Mouse (Mus musculus): ENCODE data around the gene Olfr1392. TPM values are rescaled to one million over a fixed set of nuclear protein-coding genes. Genes with fewer than 3 reads are reported as not detected.

The Olfr1392 gene
- polyA plus RNA-seq, 2 experiments = 0.01 TPM; not detected in 1

DNA sequence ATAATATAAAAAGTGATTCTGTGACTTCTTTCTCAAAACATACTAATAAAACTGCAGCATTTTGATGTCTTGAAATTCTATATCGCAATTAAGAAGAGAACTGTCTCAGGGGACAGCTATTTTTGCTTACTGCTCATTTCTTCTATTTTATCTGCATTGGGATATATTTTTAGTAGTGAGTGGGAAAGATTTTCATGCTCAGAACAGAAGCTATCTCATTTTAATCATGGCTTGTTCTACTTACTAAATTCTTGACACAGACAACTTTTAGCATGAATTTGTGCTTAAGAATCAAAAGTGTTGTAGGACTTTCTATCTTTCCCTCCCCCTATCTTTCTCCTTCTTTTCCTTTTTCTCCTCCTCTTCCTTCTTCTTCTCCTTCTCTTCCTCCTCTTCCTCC lies 44.6 kb downstream of the Olfr1392 start:
- H3K9me3 ChIP-seq (ENCODE audit: control insufficient read depth, low read length) = no peaks in the 10 kb centered on the region
- H3K9ac ChIP-seq (replicated peaks) = no peak overlapping the region
- no peaks in the 10 kb centered on the region for H3K36me3 ChIP-seq (replicated peaks; ENCODE audit: control insufficient read depth, insufficient read depth, low read depth)
- no peaks in the 10 kb centered on the region for H3K27me3 ChIP-seq (ENCODE audit: control insufficient read depth, insufficient read depth, low read length)
- H3K27ac ChIP-seq = no peak overlapping the region
- ATAC-seq (ENCODE audit: insufficient read depth) = no peak
- no peak for DNase-seq (ENCODE audit: low read depth in 3 of 3, low spot score in 3 of 3)
- no peak for TF ChIP-seq EP300 (IDR thresholded peaks at IDR 0.05; ENCODE audit: low read depth)
- TF ChIP-seq CTCF (IDR thresholded peaks at IDR 0.05; ENCODE audit: low read depth) = no peak
- H3K4me3 ChIP-seq (ENCODE audit: insufficient read depth in 1 of 2, low read depth in 2 of 2, low read length in 2 of 2) = no peak overlapping the region
- 53% methylated on average over 1 of the region's 1 CpGs for WGBS (ENCODE audit: insufficient replicate concordance)
- no peaks in the 10 kb centered on the region for H3K4me1 ChIP-seq (replicated peaks; ENCODE audit: control insufficient read depth in 2 of 2, insufficient read depth in 2 of 2, low read length in 1 of 2)
- H3K4me2 ChIP-seq (ENCODE audit: low read depth) = no peak overlapping the region

DNA sequence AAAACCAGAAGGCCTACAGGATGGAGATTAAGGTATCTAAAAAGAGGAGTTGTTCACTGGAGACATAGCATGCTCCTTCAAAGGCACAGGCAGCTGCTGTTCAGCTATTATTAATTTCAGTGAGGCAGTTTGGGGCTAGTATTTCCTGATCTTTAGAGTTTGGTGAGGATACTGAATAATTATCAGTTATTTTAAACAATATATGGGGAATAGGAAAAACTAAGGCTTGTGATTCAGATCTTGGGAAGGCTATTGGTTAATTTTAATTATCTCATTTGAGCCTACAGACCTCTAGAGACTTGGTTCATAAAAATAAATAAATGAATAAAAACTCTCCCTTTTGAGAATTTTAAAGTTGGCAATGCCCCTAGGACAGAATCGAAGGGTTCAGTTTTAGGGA lies 49.8 kb downstream of the Olfr1392 start, which contains the start of gene Olfr1390:
Olfr1390 (plus strand) TSS at position 301 of the 400 bp plus-strand sequence.
- Histone ChIP-seq H3K4me3 (ENCODE audit: insufficient read depth in 1 of 2, low read depth in 2 of 2, low read length in 2 of 2) (no peak within 1 kb of the TSS), H3K9me3 (ENCODE audit: control insufficient read depth, low read length) (no peaks in the 10 kb centered on the region), H3K27me3 (ENCODE audit: control insufficient read depth, insufficient read depth, low read length) (no peaks in the 10 kb centered on the region), H3K36me3 (replicated peaks; ENCODE audit: control insufficient read depth, insufficient read depth, low read depth) (no peaks in the 10 kb centered on the region), H3K4me1 (replicated peaks; ENCODE audit: control insufficient read depth in 2 of 2, insufficient read depth in 2 of 2, low read length in 1 of 2) (no peaks in the 10 kb centered on the region), H3K4me2 (ENCODE audit: low read depth) (no peak within 1 kb of the TSS), H3K27ac (no peak within 1 kb of the TSS), H3K9ac (replicated peaks) (no peak within 1 kb of the TSS)
- 55% methylated on average over 1 of the region's 1 CpGs for WGBS (ENCODE audit: insufficient replicate concordance)
- TF ChIP-seq EP300 (IDR thresholded peaks at IDR 0.05; ENCODE audit: low read depth) = no peak
- no peak for TF ChIP-seq CTCF (IDR thresholded peaks at IDR 0.05; ENCODE audit: low read depth)
- ATAC-seq (ENCODE audit: insufficient read depth) (no peak), DNase-seq (ENCODE audit: low read depth in 3 of 3, low spot score in 3 of 3) (no peak)

- H3K9ac ChIP-seq (replicated peaks) = no peak overlapping the region
- H3K9me3 ChIP-seq (ENCODE audit: control insufficient read depth, low read length) = no peaks in the 10 kb centered on the region
- DNase-seq (ENCODE audit: low read depth in 3 of 3, low spot score in 3 of 3) (no peak), ATAC-seq (ENCODE audit: insufficient read depth) (no peak)
- H3K36me3 ChIP-seq (replicated peaks; ENCODE audit: control insufficient read depth, insufficient read depth, low read depth) = no peaks in the 10 kb centered on the region
- no peak overlapping the region for H3K4me2 ChIP-seq (ENCODE audit: low read depth)
- no peaks in the 10 kb centered on the region for H3K27me3 ChIP-seq (ENCODE audit: control insufficient read depth, insufficient read depth, low read length)
- no peaks in the 10 kb centered on the region for H3K4me1 ChIP-seq (replicated peaks; ENCODE audit: control insufficient read depth in 2 of 2, insufficient read depth in 2 of 2, low read length in 1 of 2)
- WGBS (ENCODE audit: insufficient replicate concordance) = 25% methylated on average over 4 of the region's 4 CpGs
- H3K4me3 ChIP-seq (ENCODE audit: insufficient read depth in 1 of 2, low read depth in 2 of 2, low read length in 2 of 2) = no peak overlapping the region
- no peak overlapping the region for H3K27ac ChIP-seq
- no peak for TF ChIP-seq EP300 (IDR thresholded peaks at IDR 0.05; ENCODE audit: low read depth)
- no peak for TF ChIP-seq CTCF (IDR thresholded peaks at IDR 0.05; ENCODE audit: low read depth)
Measured at GRCm38 (mm10) chr11:49337150-49337832, 52.2 kb downstream of the Olfr1392 start.

Other genes starting within 250 kb of the Olfr1392 start
- gene 9930111J21Rik2, start 234.0 kb upstream of the Olfr1392 start, polyA plus RNA-seq (2012; rRNA removed) = 0.34 and 0.56 TPM in 2 replicates
- gene 9930111J21Rik2, start 234.0 kb upstream of the Olfr1392 start, polyA plus RNA-seq (2014; fragmentation: Nextera tagmentation; extraction: Ambion mirVana) = 0.51 and 0.57 TPM in 2 replicates
- gene Tgtp2, start 221.1 kb upstream of the Olfr1392 start, polyA plus RNA-seq (2012; rRNA removed) = 0.06 and 0.27 TPM in 2 replicates
- gene Tgtp2, start 221.1 kb upstream of the Olfr1392 start, polyA plus RNA-seq (2014; fragmentation: Nextera tagmentation; extraction: Ambion mirVana) = 0.35 and 0.51 TPM in 2 replicates
- 2.4 and 3.2 TPM in 2 replicates for gene Ifi47, start 208.7 kb upstream of the Olfr1392 start, polyA plus RNA-seq (2012; rRNA removed)
- gene Ifi47, start 208.7 kb upstream of the Olfr1392 start, polyA plus RNA-seq (2014; fragmentation: Nextera tagmentation; extraction: Ambion mirVana) = 6.2 and 7.6 TPM in 2 replicates
- not detected in 2 replicates for gene Olfr1396, start 170.4 kb upstream of the Olfr1392 start, polyA plus RNA-seq (2012; rRNA removed)
- gene Olfr1396, start 170.4 kb upstream of the Olfr1392 start, polyA plus RNA-seq (2014; fragmentation: Nextera tagmentation; extraction: Ambion mirVana) = not detected in 2 replicates
- gene Olfr1395, start 143.0 kb upstream of the Olfr1392 start, polyA plus RNA-seq (2012; rRNA removed) = not detected in 2 replicates
- gene Olfr1395, start 143.0 kb upstream of the Olfr1392 start, polyA plus RNA-seq (2014; fragmentation: Nextera tagmentation; extraction: Ambion mirVana) = not detected in 2 replicates
- not detected in 2 replicates for gene Olfr1394, start 130.9 kb upstream of the Olfr1392 start, polyA plus RNA-seq (2012; rRNA removed)
- not detected in 2 replicates for gene Olfr1394, start 130.9 kb upstream of the Olfr1392 start, polyA plus RNA-seq (2014; fragmentation: Nextera tagmentation; extraction: Ambion mirVana)
- gene Btnl9, start 98.1 kb upstream of the Olfr1392 start, polyA plus RNA-seq (2012; rRNA removed) = 0.78 and 1.2 TPM in 2 replicates
- 0.34 and 0.57 TPM in 2 replicates for gene Btnl9, start 98.1 kb upstream of the Olfr1392 start, polyA plus RNA-seq (2014; fragmentation: Nextera tagmentation; extraction: Ambion mirVana)
- 3.1 and 5.2 TPM in 2 replicates for gene Zfp62, start 82.0 kb upstream of the Olfr1392 start, polyA plus RNA-seq (2012; rRNA removed)
- gene Zfp62, start 82.0 kb upstream of the Olfr1392 start, polyA plus RNA-seq (2014; fragmentation: Nextera tagmentation; extraction: Ambion mirVana) = 10.6 and 11.4 TPM in 2 replicates
- gene Mgat1, start 41.1 kb upstream of the Olfr1392 start, polyA plus RNA-seq (2012; rRNA removed) = 22.8 and 23.7 TPM in 2 replicates
- 22.6 and 25.7 TPM in 2 replicates for gene Mgat1, start 41.1 kb upstream of the Olfr1392 start, polyA plus RNA-seq (2014; fragmentation: Nextera tagmentation; extraction: Ambion mirVana)
- 0.03 and 0.08 TPM in 2 replicates for gene Olfr1393, start 7.0 kb upstream of the Olfr1392 start, polyA plus RNA-seq (2012; rRNA removed)
- 0.05 and 0.10 TPM in 2 replicates for gene Olfr1393, start 7.0 kb upstream of the Olfr1392 start, polyA plus RNA-seq (2014; fragmentation: Nextera tagmentation; extraction: Ambion mirVana)
- gene Olfr10, start 19.5 kb downstream of the Olfr1392 start, polyA plus RNA-seq (2012; rRNA removed) = not detected in 2 replicates
- gene Olfr10, start 19.5 kb downstream of the Olfr1392 start, polyA plus RNA-seq (2014; fragmentation: Nextera tagmentation; extraction: Ambion mirVana) = not detected in 2 replicates
- gene Olfr1391, start 37.5 kb downstream of the Olfr1392 start, polyA plus RNA-seq (2012; rRNA removed) = not detected in 2 replicates
- gene Olfr1391, start 37.5 kb downstream of the Olfr1392 start, polyA plus RNA-seq (2014; fragmentation: Nextera tagmentation; extraction: Ambion mirVana) = not detected in 2 replicates
- gene Olfr1390, start 49.9 kb downstream of the Olfr1392 start, polyA plus RNA-seq (2012; rRNA removed) = not detected in 2 replicates
- not detected in 2 replicates for gene Olfr1390, start 49.9 kb downstream of the Olfr1392 start, polyA plus RNA-seq (2014; fragmentation: Nextera tagmentation; extraction: Ambion mirVana)
- not detected in 2 replicates for gene Olfr1389, start 137.8 kb downstream of the Olfr1392 start, polyA plus RNA-seq (2012; rRNA removed)
- not detected in 2 replicates for gene Olfr1389, start 137.8 kb downstream of the Olfr1392 start, polyA plus RNA-seq (2014; fragmentation: Nextera tagmentation; extraction: Ambion mirVana)
- 0.04 and 0.10 TPM in 2 replicates for gene Olfr1388, start 151.3 kb downstream of the Olfr1392 start, polyA plus RNA-seq (2012; rRNA removed)
- gene Olfr1388, start 151.3 kb downstream of the Olfr1392 start, polyA plus RNA-seq (2014; fragmentation: Nextera tagmentation; extraction: Ambion mirVana) = 0.08 TPM in 1 of 2 replicates, not detected in the other
- gene Olfr1387, start 170.1 kb downstream of the Olfr1392 start, polyA plus RNA-seq (2012; rRNA removed) = not detected in 2 replicates
- gene Olfr1387, start 170.1 kb downstream of the Olfr1392 start, polyA plus RNA-seq (2014; fragmentation: Nextera tagmentation; extraction: Ambion mirVana) = not detected in 2 replicates
- not detected in 2 replicates for gene Olfr1386, start 179.8 kb downstream of the Olfr1392 start, polyA plus RNA-seq (2012; rRNA removed)
- not detected in 2 replicates for gene Olfr1386, start 179.8 kb downstream of the Olfr1392 start, polyA plus RNA-seq (2014; fragmentation: Nextera tagmentation; extraction: Ambion mirVana)
- gene Olfr1385, start 203.8 kb downstream of the Olfr1392 start, polyA plus RNA-seq (2012; rRNA removed) = not detected in 2 replicates
- gene Olfr1385, start 203.8 kb downstream of the Olfr1392 start, polyA plus RNA-seq (2014; fragmentation: Nextera tagmentation; extraction: Ambion mirVana) = not detected in 2 replicates
- not detected in 2 replicates for gene Olfr1384, start 221.4 kb downstream of the Olfr1392 start, polyA plus RNA-seq (2012; rRNA removed)
- gene Olfr1384, start 221.4 kb downstream of the Olfr1392 start, polyA plus RNA-seq (2014; fragmentation: Nextera tagmentation; extraction: Ambion mirVana) = not detected in 2 replicates
- not detected in 2 replicates for gene Olfr1383, start 234.4 kb downstream of the Olfr1392 start, polyA plus RNA-seq (2012; rRNA removed)
- not detected in 2 replicates for gene Olfr1383, start 234.4 kb downstream of the Olfr1392 start, polyA plus RNA-seq (2014; fragmentation: Nextera tagmentation; extraction: Ambion mirVana)
- not detected in 2 replicates for gene Olfr1382, start 243.0 kb downstream of the Olfr1392 start, polyA plus RNA-seq (2012; rRNA removed)
- gene Olfr1382, start 243.0 kb downstream of the Olfr1392 start, polyA plus RNA-seq (2014; fragmentation: Nextera tagmentation; extraction: Ambion mirVana) = not detected in 2 replicates

All from liver, embryonic 14.5 days (tissue).